Mouse (Mus musculus): ENCODE data around the gene Pdgfd. TPM values are rescaled to one million over a fixed set of nuclear protein-coding genes. Genes with fewer than 3 reads are reported as not detected.

The Pdgfd gene
- total and polyA plus RNA-seq, 2 experiments from 2014 or later = 6.8 to 18.4 TPM

GRCm38 (mm10) chr9:6345366-6345765 is 177.0 kb downstream of the Pdgfd start:
- no peak overlapping the region for H3K4me3 ChIP-seq (ENCODE audit: low read depth, low read length)
- TF ChIP-seq CTCF (IDR thresholded peaks at IDR 0.05; ENCODE audit: low read depth) (no peak), EP300 (IDR thresholded peaks at IDR 0.05; ENCODE audit: low read depth) (no peak)
- DNase-seq (ENCODE audit: low spot score) (no peak), ATAC-seq (ENCODE audit: insufficient read depth, low read depth) (no peak)
- H3K9me3 ChIP-seq (replicated peaks; ENCODE audit: control insufficient read depth, low read length) = no peaks in the 10 kb centered on the region
- H3K9ac ChIP-seq (replicated peaks; ENCODE audit: low read depth, low read length) = no peak overlapping the region
- no peak overlapping the region for H3K4me2 ChIP-seq (ENCODE audit: low read depth, low read length)
- 81% methylated on average over 1 of the region's 1 CpGs for WGBS
- no peak overlapping the region for H3K27ac ChIP-seq (ENCODE audit: low read depth)
- no peaks in the 10 kb centered on the region for H3K36me3 ChIP-seq (replicated peaks; ENCODE audit: control insufficient read depth, insufficient read depth, low read length)
- H3K27me3 ChIP-seq (ENCODE audit: control insufficient read depth, insufficient read depth, low read length) = no peaks in the 10 kb centered on the region
- H3K4me1 ChIP-seq (ENCODE audit: control insufficient read depth, insufficient read depth) = no peaks in the 10 kb centered on the region

GRCm38 (mm10) chr9:6353257-6353960 is 185.0 kb downstream of the Pdgfd start:
- H3K9me3 ChIP-seq (replicated peaks; ENCODE audit: control insufficient read depth, low read length) = no peaks in the 10 kb centered on the region
- no peak overlapping the region for H3K27ac ChIP-seq (ENCODE audit: low read depth)
- H3K36me3 ChIP-seq (replicated peaks; ENCODE audit: control insufficient read depth, insufficient read depth, low read length) = no peaks in the 10 kb centered on the region
- H3K9ac ChIP-seq (replicated peaks; ENCODE audit: low read depth, low read length) = no peak overlapping the region
- DNase-seq (ENCODE audit: low spot score) = no peak
- no peaks in the 10 kb centered on the region for H3K27me3 ChIP-seq (ENCODE audit: control insufficient read depth, insufficient read depth, low read length)
- no peak overlapping the region for H3K4me3 ChIP-seq (ENCODE audit: low read depth, low read length)
- TF ChIP-seq CTCF (IDR thresholded peaks at IDR 0.05; ENCODE audit: low read depth) (no peak), EP300 (IDR thresholded peaks at IDR 0.05; ENCODE audit: low read depth) (no peak)
- H3K4me1 ChIP-seq (ENCODE audit: control insufficient read depth, insufficient read depth) = no peaks in the 10 kb centered on the region
- H3K4me2 ChIP-seq (ENCODE audit: low read depth, low read length) = no peak overlapping the region
- WGBS = 67% methylated on average over 1 of the region's 1 CpGs
- ATAC-seq (ENCODE audit: insufficient read depth, low read depth) = no peak

- Histone ChIP-seq H3K4me1 (ENCODE audit: control insufficient read depth, insufficient read depth) (no peaks in the 10 kb centered on the region), H3K27ac (ENCODE audit: low read depth) (no peak overlapping the region), H3K4me2 (ENCODE audit: low read depth, low read length) (no peak overlapping the region), H3K27me3 (ENCODE audit: control insufficient read depth, insufficient read depth, low read length) (no peaks in the 10 kb centered on the region), H3K9ac (replicated peaks; ENCODE audit: low read depth, low read length) (no peak overlapping the region), H3K4me3 (ENCODE audit: low read depth, low read length) (no peak overlapping the region), H3K36me3 (replicated peaks; ENCODE audit: control insufficient read depth, insufficient read depth, low read length) (no peaks in the 10 kb centered on the region), H3K9me3 (replicated peaks; ENCODE audit: control insufficient read depth, low read length) (no peaks in the 10 kb centered on the region)
- no peak for ATAC-seq (ENCODE audit: insufficient read depth, low read depth)
- TF ChIP-seq CTCF (IDR thresholded peaks at IDR 0.05; ENCODE audit: low read depth) (no peak), EP300 (IDR thresholded peaks at IDR 0.05; ENCODE audit: low read depth) (no peak)
- 78% methylated on average over 2 of the region's 2 CpGs for WGBS
- DNase-seq (ENCODE audit: low spot score) = no peak
Observed at GRCm38 (mm10) chr9:6360795-6361194, 192.4 kb downstream of the Pdgfd start.

- no peaks in the 10 kb centered on the region for H3K9me3 ChIP-seq (replicated peaks; ENCODE audit: control insufficient read depth, low read length)
- no peaks in the 10 kb centered on the region for H3K36me3 ChIP-seq (replicated peaks; ENCODE audit: control insufficient read depth, insufficient read depth, low read length)
- H3K4me2 ChIP-seq (ENCODE audit: low read depth, low read length) = no peak overlapping the region
- H3K27me3 ChIP-seq (ENCODE audit: control insufficient read depth, insufficient read depth, low read length) = no peaks in the 10 kb centered on the region
- H3K27ac ChIP-seq (ENCODE audit: low read depth) = no peak overlapping the region
- ATAC-seq (ENCODE audit: insufficient read depth, low read depth) (no peak), DNase-seq (ENCODE audit: low spot score) (no peak)
- TF ChIP-seq CTCF (IDR thresholded peaks at IDR 0.05; ENCODE audit: low read depth) (no peak), EP300 (IDR thresholded peaks at IDR 0.05; ENCODE audit: low read depth) (no peak)
- WGBS = 79% methylated on average over 1 of the region's 1 CpGs
- no peak overlapping the region for H3K4me3 ChIP-seq (ENCODE audit: low read depth, low read length)
- H3K4me1 ChIP-seq (ENCODE audit: control insufficient read depth, insufficient read depth) = no peaks in the 10 kb centered on the region
- no peak overlapping the region for H3K9ac ChIP-seq (replicated peaks; ENCODE audit: low read depth, low read length)
Observed at GRCm38 (mm10) chr9:6366550-6366949, 198.2 kb downstream of the Pdgfd start.

GRCm38 (mm10) chr9:6401764-6402163 is 233.4 kb downstream of the Pdgfd start:
- H3K4me1 ChIP-seq (ENCODE audit: control insufficient read depth, insufficient read depth) = 0 out of 2 replicates have a peak, but pooled peaks cover 8% of the 10 kb centered on the region
- H3K4me2 ChIP-seq (ENCODE audit: low read depth, low read length) = no peak overlapping the region
- no peaks in the 10 kb centered on the region for H3K36me3 ChIP-seq (replicated peaks; ENCODE audit: control insufficient read depth, insufficient read depth, low read length)
- ATAC-seq (ENCODE audit: insufficient read depth, low read depth) = peak; percentile 33; the same call in 1 of the 2 replicates
- WGBS = 36% methylated on average over 1 of the region's 1 CpGs
- peak; percentile 32 for DNase-seq (ENCODE audit: low spot score)
- H3K4me3 ChIP-seq (ENCODE audit: low read depth, low read length) = no peak overlapping the region
- H3K27me3 ChIP-seq (ENCODE audit: control insufficient read depth, insufficient read depth, low read length) = no peaks in the 10 kb centered on the region
- no peaks in the 10 kb centered on the region for H3K9me3 ChIP-seq (replicated peaks; ENCODE audit: control insufficient read depth, low read length)
- H3K27ac ChIP-seq (ENCODE audit: low read depth) = peak overlapping the region; percentile 59
- TF ChIP-seq CTCF (IDR thresholded peaks at IDR 0.05; ENCODE audit: low read depth) (no peak), EP300 (IDR thresholded peaks at IDR 0.05; ENCODE audit: low read depth) (peak; percentile 71)
- no peak overlapping the region for H3K9ac ChIP-seq (replicated peaks; ENCODE audit: low read depth, low read length)

- Histone ChIP-seq H3K9ac (replicated peaks; ENCODE audit: low read depth, low read length) (no peak overlapping the region), H3K4me1 (ENCODE audit: control insufficient read depth, insufficient read depth) (0 out of 2 replicates have a peak, but pooled peaks cover 7% of the 10 kb centered on the region), H3K27me3 (ENCODE audit: control insufficient read depth, insufficient read depth, low read length) (no peaks in the 10 kb centered on the region), H3K4me2 (ENCODE audit: low read depth, low read length) (no peak overlapping the region), H3K4me3 (ENCODE audit: low read depth, low read length) (no peak overlapping the region), H3K9me3 (replicated peaks; ENCODE audit: control insufficient read depth, low read length) (no peaks in the 10 kb centered on the region), H3K27ac (ENCODE audit: low read depth) (no peak overlapping the region), H3K36me3 (replicated peaks; ENCODE audit: control insufficient read depth, insufficient read depth, low read length) (no peaks in the 10 kb centered on the region)
- TF ChIP-seq EP300 (IDR thresholded peaks at IDR 0.05; ENCODE audit: low read depth) (no peak), CTCF (IDR thresholded peaks at IDR 0.05; ENCODE audit: low read depth) (no peak)
- DNase-seq (ENCODE audit: low spot score) = no peak
- 40% methylated on average over 3 of the region's 3 CpGs for WGBS
- ATAC-seq (ENCODE audit: insufficient read depth, low read depth) = no peak
Observed at GRCm38 (mm10) chr9:6406535-6406934, 238.2 kb downstream of the Pdgfd start.
